Mouse (Mus musculus) left cerebral cortex, postnatal 4 days (tissue): ENCODE data around the gene Arrdc2. TPM values are rescaled to one million over a fixed set of nuclear protein-coding genes. Genes with fewer than 3 reads are reported as not detected.

ENCODE experiments used
- DNase-seq: peaks from one replicate; pipeline ENCODE4 v3.0.0-alpha.2; 2022
- intact Hi-C: fragments of 180-260 bp; cut with DNase I; formaldehyde crosslinking; loops from one replicate; pipeline ENCODE4 v1.15.1; 2025
- total RNA-seq, 2 experiments: library from RNA; stranded (reverse); gene quantifications; 2 replicates each; pipeline ENCODE4 v1.2.3; 2021

Arrdc2 gene
- total RNA-seq, 2 experiments from 2014 or later, result 13.0 to 14.9 TPM

- no peak for DNase-seq
- intact Hi-C loops, result no loop called here
Observed at GRCm38 (mm10) chr8:70864712-70865221, 25.2 kb upstream of the Arrdc2 start.

- intact Hi-C loops, result no loop called here
- DNase-seq, result no peak
Observed at GRCm38 (mm10) chr8:70863956-70864711, 24.6 kb upstream of the Arrdc2 start.

- no peak for DNase-seq
Observed at GRCm38 (mm10) chr8:70862824-70863641, 23.5 kb upstream of the Arrdc2 start, which contains the start of gene Kcnn1. Gene Kcnn1 (minus strand): TSS chr8:70863258.

GRCm38 (mm10) chr8:70857516-70857915 lies 18.0 kb upstream of the Arrdc2 start:
- no peak for DNase-seq
- intact Hi-C loops, result no loop called here

More at GRCm38 (mm10) chr8:70862824-70863641, 23.5 kb upstream of the Arrdc2 start, which contains the start of gene Kcnn1:
- intact Hi-C loops, result no loop called here

GRCm38 (mm10) chr8:70856541-70857197 lies 17.1 kb upstream of the Arrdc2 start:
- intact Hi-C loops, result no loop called here
- DNase-seq, result peak; percentile 67

- intact Hi-C loops, result no loop called here
- no peak for DNase-seq
Observed at GRCm38 (mm10) chr8:70856028-70856427, 16.5 kb upstream of the Arrdc2 start.

GRCm38 (mm10) chr8:70853863-70854262 lies 14.3 kb upstream of the Arrdc2 start:
- DNase-seq, result no peak
- intact Hi-C loops, result no loop called here

GRCm38 (mm10) chr8:70852595-70853231 lies 13.2 kb upstream of the Arrdc2 start:
- no peak for DNase-seq
- intact Hi-C loops, result no loop called here

- intact Hi-C loops, result no loop called here
- no peak for DNase-seq
Observed at GRCm38 (mm10) chr8:70851837-70852236, 12.3 kb upstream of the Arrdc2 start.

- DNase-seq, result no peak
- intact Hi-C loops, result no loop called here
Observed at GRCm38 (mm10) chr8:70850947-70851346, 11.4 kb upstream of the Arrdc2 start.

- intact Hi-C loops, result no loop called here
- DNase-seq, result no peak
Observed at GRCm38 (mm10) chr8:70850132-70850845, 10.8 kb upstream of the Arrdc2 start.

GRCm38 (mm10) chr8:70849333-70849990 lies 9.9 kb upstream of the Arrdc2 start:
- intact Hi-C loops, result no loop called here
- DNase-seq, result no peak

- DNase-seq, result no peak
- intact Hi-C loops, result no loop called here
Observed at GRCm38 (mm10) chr8:70846371-70847154, 7.0 kb upstream of the Arrdc2 start.

GRCm38 (mm10) chr8:70845108-70845507 lies 5.6 kb upstream of the Arrdc2 start:
- intact Hi-C loops, result no loop called here
- DNase-seq, result no peak

GRCm38 (mm10) chr8:70844523-70844922 lies 5.0 kb upstream of the Arrdc2 start:
- intact Hi-C loops, result loop anchor here (5.0 kb wide), 1 partner anchor 122 kb away; the partner anchor contains the start of gene Pde4c
- peak; percentile 93 for DNase-seq

- intact Hi-C loops, result loop anchor here (5.0 kb wide), 1 partner anchor 122 kb away; the partner anchor contains the start of gene Pde4c
- no peak for DNase-seq
Observed at GRCm38 (mm10) chr8:70843941-70844340, 4.4 kb upstream of the Arrdc2 start.

- intact Hi-C loops, result loop anchor here (5.0 kb wide), 1 partner anchor 121 kb away; the partner anchor contains the start of gene Pde4c
- DNase-seq, result no peak
Observed at GRCm38 (mm10) chr8:70843214-70843773, 3.8 kb upstream of the Arrdc2 start.

GRCm38 (mm10) chr8:70842484-70842883 lies 3.0 kb upstream of the Arrdc2 start:
- no peak for DNase-seq
- intact Hi-C loops, result loop anchor here (5.0 kb wide), 1 partner anchor 120 kb away; the partner anchor contains the start of gene Pde4c
